Mouse (Mus musculus): ENCODE data around the gene Lrrc61. TPM values are rescaled to one million over a fixed set of nuclear protein-coding genes. Genes with fewer than 3 reads are reported as not detected.
A peak's percentile ranks its signal among the peaks of the same experiment; 100 is the strongest.

Lrrc61 gene
- total and polyA plus RNA-seq, 2 experiments from 2014 or later = 3.8 to 7.6 TPM

- ATAC-seq (ENCODE audit: insufficient read depth, low read depth) (peak; percentile 42; the same call in 1 of the 2 replicates), DNase-seq (ENCODE audit: low spot score) (peak; percentile 53)
- H3K36me3 ChIP-seq (replicated peaks; ENCODE audit: control insufficient read depth, insufficient read depth, low read length) = no peaks in the 10 kb centered on the region
- H3K27ac ChIP-seq (ENCODE audit: low read depth) = no peak overlapping the region
- H3K4me1 ChIP-seq (ENCODE audit: control insufficient read depth, insufficient read depth) = peaks cover 26% of the 10 kb centered on the region
- 50% methylated on average over 3 of the region's 3 CpGs for WGBS
- no peak overlapping the region for H3K4me2 ChIP-seq (ENCODE audit: low read depth, low read length)
- no peak overlapping the region for H3K4me3 ChIP-seq (ENCODE audit: low read depth, low read length)
- TF ChIP-seq EP300 (IDR thresholded peaks at IDR 0.05; ENCODE audit: low read depth) (no peak), CTCF (IDR thresholded peaks at IDR 0.05; ENCODE audit: low read depth) (peak; percentile 69)
- H3K27me3 ChIP-seq (ENCODE audit: control insufficient read depth, insufficient read depth, low read length) = no peaks in the 10 kb centered on the region
- H3K9me3 ChIP-seq (replicated peaks; ENCODE audit: control insufficient read depth, low read length) = no peaks in the 10 kb centered on the region
- H3K9ac ChIP-seq (replicated peaks; ENCODE audit: low read depth, low read length) = no peak overlapping the region
These were observed 27.4 kb downstream of the Lrrc61 start for GRCm38 (mm10) chr6:48582037-48582436.

- Histone ChIP-seq H3K9ac (replicated peaks; ENCODE audit: low read depth, low read length) (no peak within 1 kb of the TSS; the same call in 1 of the 2 replicates), H3K4me1 (ENCODE audit: control insufficient read depth, insufficient read depth) (peaks cover 17% of the 10 kb centered on the region), H3K27me3 (ENCODE audit: control insufficient read depth, insufficient read depth, low read length) (no peaks in the 10 kb centered on the region), H3K4me2 (ENCODE audit: low read depth, low read length) (no peak within 1 kb of the TSS), H3K9me3 (replicated peaks; ENCODE audit: control insufficient read depth, low read length) (no peaks in the 10 kb centered on the region), H3K36me3 (replicated peaks; ENCODE audit: control insufficient read depth, insufficient read depth, low read length) (no peaks in the 10 kb centered on the region), H3K4me3 (ENCODE audit: low read depth, low read length) (no peak within 1 kb of the TSS), H3K27ac (ENCODE audit: low read depth) (peak within 1 kb of the TSS; percentile 80)
- TF ChIP-seq CTCF (IDR thresholded peaks at IDR 0.05; ENCODE audit: low read depth) (no peak), EP300 (IDR thresholded peaks at IDR 0.05; ENCODE audit: low read depth) (no peak)
- 11% methylated on average over 6 of the region's 6 CpGs for WGBS
- DNase-seq (ENCODE audit: low spot score) (peak; percentile 73), ATAC-seq (ENCODE audit: insufficient read depth, low read depth) (no peak)
These were observed 34.7 kb downstream of the Lrrc61 start, which contains the start of gene Gm45021 for GRCm38 (mm10) chr6:48589194-48589750. Gene Gm45021, plus strand, starts transcription at chr6:48589610.

DNA sequence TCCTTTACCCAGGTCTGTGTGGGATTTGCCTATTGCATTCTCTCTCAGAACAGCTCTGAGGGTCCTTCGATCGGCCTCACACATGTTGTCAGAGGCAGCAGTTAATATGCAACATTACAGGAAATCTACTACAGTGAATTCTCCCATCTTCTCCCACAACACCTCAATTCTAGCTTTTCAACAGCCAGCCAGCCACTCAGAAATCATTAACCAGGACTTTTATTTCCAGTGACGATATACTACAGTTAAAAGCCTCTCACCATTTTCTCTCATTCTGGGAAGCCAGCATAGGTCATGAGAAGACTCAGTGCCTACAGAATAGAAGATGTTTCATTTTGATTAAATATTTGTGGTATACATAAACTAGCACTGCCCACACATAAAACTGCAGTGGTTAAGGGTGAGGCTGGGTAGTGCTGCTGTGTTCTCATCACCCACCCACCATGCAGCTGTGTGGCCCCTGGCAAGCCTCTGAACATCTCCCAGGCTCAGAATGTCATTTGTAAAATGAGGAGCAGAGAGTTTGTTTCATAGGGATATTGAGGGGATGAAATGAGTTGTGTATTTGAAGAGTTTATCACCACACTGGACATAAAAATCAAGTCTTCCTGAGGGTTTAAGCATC lies 36.7 kb downstream of the Lrrc61 start:
- Histone ChIP-seq H3K36me3 (replicated peaks; ENCODE audit: control insufficient read depth, insufficient read depth, low read length) (peaks cover 7% of the 10 kb centered on the region), H3K4me1 (ENCODE audit: control insufficient read depth, insufficient read depth) (peaks cover 30% of the 10 kb centered on the region), H3K27me3 (ENCODE audit: control insufficient read depth, insufficient read depth, low read length) (no peaks in the 10 kb centered on the region), H3K27ac (ENCODE audit: low read depth) (no peak overlapping the region), H3K9ac (replicated peaks; ENCODE audit: low read depth, low read length) (no peak overlapping the region), H3K4me3 (ENCODE audit: low read depth, low read length) (no peak overlapping the region), H3K4me2 (ENCODE audit: low read depth, low read length) (no peak overlapping the region), H3K9me3 (replicated peaks; ENCODE audit: control insufficient read depth, low read length) (no peaks in the 10 kb centered on the region)
- DNase-seq (ENCODE audit: low spot score) (no peak), ATAC-seq (ENCODE audit: insufficient read depth, low read depth) (no peak)
- WGBS = 85% methylated on average over 3 of the region's 3 CpGs
- TF ChIP-seq CTCF (IDR thresholded peaks at IDR 0.05; ENCODE audit: low read depth) (no peak), EP300 (IDR thresholded peaks at IDR 0.05; ENCODE audit: low read depth) (no peak)

- Histone ChIP-seq H3K27ac (ENCODE audit: low read depth) (no peak overlapping the region), H3K9me3 (replicated peaks; ENCODE audit: control insufficient read depth, low read length) (0 out of 2 replicates have a peak, but pooled peaks cover 1% of the 10 kb centered on the region), H3K9ac (replicated peaks; ENCODE audit: low read depth, low read length) (no peak overlapping the region), H3K36me3 (replicated peaks; ENCODE audit: control insufficient read depth, insufficient read depth, low read length) (peaks cover 12% of the 10 kb centered on the region), H3K4me1 (ENCODE audit: control insufficient read depth, insufficient read depth) (peaks cover 30% of the 10 kb centered on the region), H3K4me3 (ENCODE audit: low read depth, low read length) (no peak overlapping the region), H3K4me2 (ENCODE audit: low read depth, low read length) (no peak overlapping the region), H3K27me3 (ENCODE audit: control insufficient read depth, insufficient read depth, low read length) (no peaks in the 10 kb centered on the region)
- DNase-seq (ENCODE audit: low spot score) (no peak), ATAC-seq (ENCODE audit: insufficient read depth, low read depth) (no peak)
- 87% methylated on average over 6 of the region's 6 CpGs for WGBS
- TF ChIP-seq CTCF (IDR thresholded peaks at IDR 0.05; ENCODE audit: low read depth) (no peak), EP300 (IDR thresholded peaks at IDR 0.05; ENCODE audit: low read depth) (no peak)
These were observed 37.3 kb downstream of the Lrrc61 start for GRCm38 (mm10) chr6:48591871-48592270.

GRCm38 (mm10) chr6:48593158-48594042 lies 38.8 kb downstream of the Lrrc61 start, which contains the start of the genes Repin1 and Gm44965:
Gene Repin1, plus strand, starts transcription at chr6:48593883.
Gene Gm44965, plus strand, starts transcription at chr6:48593941.
- Histone ChIP-seq H3K4me2 (ENCODE audit: low read depth, low read length) (peak within 1 kb of the TSS; percentile 89), H3K27ac (ENCODE audit: low read depth) (peak within 1 kb of the TSS; percentile 90), H3K27me3 (ENCODE audit: control insufficient read depth, insufficient read depth, low read length) (no peaks in the 10 kb centered on the region), H3K4me3 (ENCODE audit: low read depth, low read length) (peak within 1 kb of the TSS; percentile 69), H3K36me3 (replicated peaks; ENCODE audit: control insufficient read depth, insufficient read depth, low read length) (peaks cover 27% of the 10 kb centered on the region), H3K9me3 (replicated peaks; ENCODE audit: control insufficient read depth, low read length) (0 out of 2 replicates have a peak, but pooled peaks cover 7% of the 10 kb centered on the region), H3K4me1 (ENCODE audit: control insufficient read depth, insufficient read depth) (peaks cover 30% of the 10 kb centered on the region), H3K9ac (replicated peaks; ENCODE audit: low read depth, low read length) (peak within 1 kb of the TSS; percentile 78)
- 8% methylated on average over 45 of the region's 45 CpGs for WGBS
- DNase-seq (ENCODE audit: low spot score) = peak; percentile 86
- TF ChIP-seq EP300 (IDR thresholded peaks at IDR 0.05; ENCODE audit: low read depth) (peak; percentile 94), CTCF (IDR thresholded peaks at IDR 0.05; ENCODE audit: low read depth) (peak; percentile 29; the same call in 1 of the 2 replicates)
- ATAC-seq (ENCODE audit: insufficient read depth, low read depth) = peak; percentile 94

Data from heart, postnatal 0 days (tissue).